Mouse (Mus musculus): Measurements from ENCODE around the gene Cpne7. TPM values are rescaled to one million over a fixed set of nuclear protein-coding genes. Genes with fewer than 3 reads are reported as not detected.
"Not testable (repeated sequence)": the region's sequence is repeated elsewhere in the genome, so short reads cannot be mapped to it uniquely, and the experiment has no call there.

Gene Cpne7
- 1 to 10 TPM in 1 of 2 experiments, under 1 TPM in 1; 0.80 to 2.4 TPM for total RNA-seq (2021)
- long read RNA-seq, experiment 1, partial matches to known transcripts: 0 of 1 reads
- long read RNA-seq, experiment 1, other reads (novel, unspliced or antisense): 1 of 1 reads
- long read RNA-seq, experiment 2, partial matches to known transcripts: 0 of 3 reads
- long read RNA-seq, experiment 2, other reads (novel, unspliced or antisense): 2 of 3 reads

DNA sequence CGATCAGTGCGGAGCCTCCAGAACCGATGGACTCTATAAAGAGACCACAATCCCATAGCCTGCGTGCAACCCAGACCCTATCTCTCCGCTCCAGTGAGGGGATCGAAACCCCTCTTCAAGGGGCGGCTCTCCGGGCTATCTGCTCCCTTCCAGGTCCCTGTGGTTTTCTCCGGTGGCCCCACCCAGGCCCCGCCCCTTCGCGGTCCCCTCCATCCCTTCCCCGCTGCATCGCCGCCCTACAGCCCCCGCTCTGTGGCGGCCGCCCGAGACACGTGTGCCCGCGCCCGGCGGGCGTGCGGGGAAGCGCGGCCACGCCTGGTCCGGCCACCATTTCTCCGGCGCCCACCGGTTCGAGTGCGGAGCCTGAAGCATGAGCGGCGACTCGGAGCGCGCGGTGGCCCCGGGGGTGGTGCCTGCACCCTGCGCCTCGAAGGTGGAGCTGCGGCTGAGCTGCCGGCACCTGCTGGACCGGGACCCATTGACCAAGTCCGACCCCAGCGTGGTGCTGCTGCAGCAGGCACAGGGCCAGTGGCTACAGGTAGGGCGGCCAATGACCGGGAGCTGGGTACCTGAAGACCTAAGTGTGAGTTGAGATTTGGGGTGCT, at the start of gene Cpne7:
TSS of gene Cpne7 (plus strand) at position 248 of the 605 bp plus-strand sequence.
- DNase-seq (ENCODE audit: low spot score in 2 of 2): no peak

GRCm38 (mm10) chr8:123071176-123071575, 46.0 kb upstream of the Cpne7 start:
- no peak for DNase-seq (ENCODE audit: low spot score in 2 of 2)

GRCm38 (mm10) chr8:123077213-123077612, 40.0 kb upstream of the Cpne7 start:
- DNase-seq (ENCODE audit: low spot score in 2 of 2): no peak

DNA sequence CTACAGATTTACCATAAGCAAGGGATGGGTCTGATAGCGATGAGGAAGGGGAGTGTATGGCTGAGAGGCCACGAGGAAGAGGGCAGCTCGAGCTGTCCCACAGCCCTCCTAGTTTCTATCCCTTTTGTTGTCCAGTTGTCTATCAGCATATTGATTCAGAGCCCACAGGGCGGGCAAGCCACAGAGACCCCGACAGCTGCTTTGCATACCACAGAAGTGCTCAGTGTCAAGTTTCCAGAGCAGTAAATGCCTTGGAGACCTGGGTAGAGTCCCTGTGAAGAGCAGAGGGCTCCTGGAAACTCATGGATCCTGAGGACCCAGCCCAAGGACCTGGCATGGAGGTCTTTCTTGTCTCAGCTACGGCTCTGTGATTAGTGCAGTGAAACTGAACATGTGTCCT, 34.2 kb upstream of the Cpne7 start:
- DNase-seq (ENCODE audit: low spot score in 2 of 2): no peak

- DNase-seq (ENCODE audit: low spot score in 2 of 2): no peak
Measured at GRCm38 (mm10) chr8:123083610-123084009, 33.6 kb upstream of the Cpne7 start.

GRCm38 (mm10) chr8:123087289-123087688, 29.9 kb upstream of the Cpne7 start:
- DNase-seq (ENCODE audit: low spot score in 2 of 2): no peak

GRCm38 (mm10) chr8:123097216-123097615, 20.0 kb upstream of the Cpne7 start:
- DNase-seq (ENCODE audit: low spot score in 2 of 2): no peak

DNA sequence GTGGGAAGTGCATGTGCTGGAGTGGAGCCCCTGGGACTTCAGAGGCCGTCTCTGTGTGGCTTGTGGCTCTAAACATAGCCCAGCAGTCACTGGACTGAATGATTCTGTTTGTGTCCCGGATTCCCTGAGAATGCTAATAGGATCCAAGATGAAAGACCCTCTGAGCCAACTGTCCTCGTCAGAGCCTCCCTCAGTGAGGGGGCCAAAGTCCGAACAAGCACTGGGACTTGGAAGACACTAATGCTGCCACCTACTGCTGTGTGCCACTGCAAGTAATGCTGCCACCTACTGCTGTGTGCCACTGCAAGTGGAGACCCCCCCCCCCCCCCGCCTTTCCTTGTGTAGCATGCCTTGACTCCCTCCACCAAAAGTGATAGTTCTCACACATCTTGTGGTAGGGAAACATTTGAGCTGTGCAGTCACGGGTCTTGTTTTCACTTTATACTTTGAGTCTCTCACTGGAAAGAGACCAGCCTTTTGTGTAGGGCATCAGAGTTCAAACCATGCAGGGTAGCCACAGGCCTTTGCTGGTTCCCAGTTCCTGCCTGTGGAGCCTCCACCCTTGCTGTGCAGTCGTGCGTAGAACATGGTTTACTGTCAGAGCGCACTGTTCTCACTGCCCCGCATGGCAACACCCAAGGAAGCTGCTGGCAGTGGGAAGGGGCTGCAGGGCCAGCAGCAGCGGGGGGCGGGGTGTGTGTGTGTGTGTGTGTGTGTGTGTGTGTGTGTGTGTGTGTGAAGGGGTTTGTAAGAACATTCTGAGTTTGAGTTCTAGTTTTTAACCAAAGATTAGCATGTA, 19.2 kb upstream of the Cpne7 start:
- DNase-seq (ENCODE audit: low spot score in 2 of 2): no peak

DNA sequence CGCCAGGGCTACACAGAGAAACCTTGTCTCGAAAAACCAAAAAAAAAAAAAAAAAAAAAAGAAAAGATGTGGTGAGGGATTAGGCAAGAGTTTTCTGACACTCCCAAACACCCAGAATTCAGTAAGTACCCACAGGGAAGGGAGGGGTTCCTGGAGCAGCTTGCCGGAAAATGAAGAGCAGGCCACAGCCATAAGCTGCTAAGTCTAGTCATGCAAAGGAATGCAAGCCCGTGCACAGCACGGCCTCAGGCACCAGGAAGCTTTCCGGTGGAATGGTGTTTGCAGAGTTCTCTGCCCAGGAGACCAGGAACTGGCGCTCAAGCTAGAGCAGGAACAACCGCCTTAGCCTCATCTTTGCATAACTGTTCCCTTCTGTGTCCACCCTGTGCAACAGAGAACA, 16.9 kb upstream of the Cpne7 start:
- no peak for DNase-seq (ENCODE audit: low spot score in 2 of 2)

- DNase-seq (ENCODE audit: low spot score in 2 of 2): no peak
Measured at GRCm38 (mm10) chr8:123101244-123101643, 15.9 kb upstream of the Cpne7 start.

GRCm38 (mm10) chr8:123101735-123102685, 15.2 kb upstream of the Cpne7 start, which contains the start of gene Rpl13:
TSS of gene Rpl13 (plus strand) at chr8:123102350.
- DNase-seq (ENCODE audit: low spot score in 2 of 2): peak; percentile 94 to 98

GRCm38 (mm10) chr8:123102855-123103254, 14.3 kb upstream of the Cpne7 start:
- not testable (repeated sequence) for DNase-seq (ENCODE audit: low spot score in 2 of 2)

DNA sequence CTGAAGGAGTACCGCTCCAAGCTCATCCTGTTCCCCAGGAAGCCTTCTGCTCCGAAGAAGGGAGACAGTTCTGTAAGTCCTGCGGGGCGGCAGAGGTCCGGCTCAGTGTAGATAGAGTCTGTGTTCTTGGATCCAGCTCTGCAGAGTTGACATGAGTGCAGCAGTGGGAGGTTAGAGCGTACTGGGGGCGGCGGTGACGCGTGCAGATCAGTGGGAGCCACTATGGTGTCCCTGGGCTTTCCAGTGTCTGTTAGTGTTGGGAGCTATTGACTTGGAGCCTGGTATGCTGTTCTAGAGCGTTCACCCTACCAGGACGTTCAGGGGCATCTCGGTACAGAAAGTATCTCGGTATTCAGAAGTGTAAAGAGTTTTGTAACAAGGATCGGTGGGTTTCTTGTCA, 13.9 kb upstream of the Cpne7 start:
- DNase-seq (ENCODE audit: low spot score in 2 of 2): no peak

DNA sequence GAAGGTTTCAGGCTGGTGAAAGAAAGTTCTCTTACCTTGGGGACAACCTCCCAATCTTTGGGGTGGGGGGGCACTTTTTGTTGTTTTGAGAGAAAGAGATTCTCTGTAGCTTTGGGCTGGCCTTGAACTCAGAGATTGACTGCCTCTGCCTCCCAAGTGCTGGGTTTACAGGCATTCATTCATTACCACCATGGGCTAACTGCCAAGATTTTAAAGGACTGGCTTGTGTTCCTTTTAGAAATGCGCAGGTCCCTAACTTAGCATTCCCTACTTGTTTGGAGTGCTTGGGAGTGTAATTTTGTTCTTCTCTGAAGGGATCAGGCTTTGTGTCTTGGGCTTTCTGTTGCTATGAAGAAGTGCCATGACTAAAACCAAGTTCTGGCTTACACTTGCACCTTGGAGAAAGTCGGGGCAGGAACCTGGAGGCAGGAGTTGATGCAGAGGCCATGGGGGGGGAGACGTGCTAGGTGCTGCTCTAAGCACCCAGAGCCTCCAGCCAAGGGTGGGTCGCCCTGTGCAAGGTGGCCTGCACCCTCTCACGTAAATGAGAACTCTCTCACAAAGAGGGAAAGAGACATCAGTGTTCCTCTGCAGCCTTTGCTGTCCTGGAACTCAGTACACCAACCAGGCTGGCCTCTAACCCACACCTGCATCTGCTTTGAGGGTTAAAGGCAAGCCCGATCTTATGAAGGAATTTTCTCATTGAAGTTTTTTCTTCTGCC, 13.0 kb upstream of the Cpne7 start:
- DNase-seq (ENCODE audit: low spot score in 2 of 2): no peak

DNA sequence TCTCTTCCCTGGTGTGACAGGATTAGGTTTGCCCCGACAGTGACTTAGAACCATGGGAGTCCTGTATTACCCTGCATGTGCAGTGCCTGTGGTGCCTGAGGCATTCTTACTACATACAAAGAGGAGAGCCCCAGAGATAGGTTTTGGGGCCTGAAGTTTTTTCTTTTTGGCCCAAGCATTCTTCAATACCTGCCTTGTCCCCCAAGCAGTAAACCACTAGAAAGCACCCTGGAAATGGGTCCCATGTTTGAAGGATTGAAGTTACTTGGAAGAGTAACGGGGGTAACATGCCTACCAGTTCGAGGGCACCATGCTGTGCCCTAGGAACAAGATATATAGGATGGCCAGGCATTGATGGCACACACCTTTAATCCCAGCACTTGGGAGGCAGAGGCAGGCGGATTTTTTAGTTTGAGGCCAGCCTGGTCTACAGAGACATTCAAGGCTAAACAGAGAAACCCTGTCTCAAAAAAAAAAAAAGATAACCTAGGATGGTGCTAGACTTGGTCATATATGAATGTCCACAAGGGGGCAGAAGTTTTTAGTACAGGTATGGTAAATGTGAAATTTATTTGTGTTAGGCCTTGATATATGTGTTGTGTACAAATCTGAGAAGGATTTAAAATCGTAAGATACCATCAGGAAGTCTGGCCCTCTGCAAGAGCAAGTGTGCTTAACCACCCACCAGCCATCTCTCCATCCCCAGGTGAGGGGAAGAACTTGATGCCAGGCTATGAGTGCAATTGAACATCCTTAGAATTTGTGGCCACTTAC, 11.4 kb upstream of the Cpne7 start:
- DNase-seq (ENCODE audit: low spot score in 2 of 2): no peak

GRCm38 (mm10) chr8:123106531-123106930, 10.6 kb upstream of the Cpne7 start:
- DNase-seq (ENCODE audit: low spot score in 2 of 2): no peak

DNA sequence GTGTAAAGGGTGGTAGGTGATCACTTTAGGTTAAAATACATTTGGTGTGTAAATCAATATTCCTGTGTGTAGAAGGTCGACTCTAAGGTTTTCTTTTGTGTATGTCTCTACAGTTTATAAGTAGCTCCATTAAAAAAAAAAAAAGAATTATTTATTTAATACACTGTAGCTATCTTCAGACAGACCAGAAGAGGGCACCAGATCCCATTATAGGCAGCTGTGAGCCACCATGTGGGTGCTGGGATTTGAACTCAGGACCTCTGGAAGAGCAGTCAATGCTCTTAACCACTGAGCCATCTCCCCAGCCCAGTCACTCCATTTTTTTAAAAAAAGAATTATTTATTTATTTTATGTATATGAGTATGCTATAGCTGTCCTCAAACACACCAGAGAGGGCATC, 9.2 kb upstream of the Cpne7 start:
- no peak for DNase-seq (ENCODE audit: low spot score in 2 of 2)

DNA sequence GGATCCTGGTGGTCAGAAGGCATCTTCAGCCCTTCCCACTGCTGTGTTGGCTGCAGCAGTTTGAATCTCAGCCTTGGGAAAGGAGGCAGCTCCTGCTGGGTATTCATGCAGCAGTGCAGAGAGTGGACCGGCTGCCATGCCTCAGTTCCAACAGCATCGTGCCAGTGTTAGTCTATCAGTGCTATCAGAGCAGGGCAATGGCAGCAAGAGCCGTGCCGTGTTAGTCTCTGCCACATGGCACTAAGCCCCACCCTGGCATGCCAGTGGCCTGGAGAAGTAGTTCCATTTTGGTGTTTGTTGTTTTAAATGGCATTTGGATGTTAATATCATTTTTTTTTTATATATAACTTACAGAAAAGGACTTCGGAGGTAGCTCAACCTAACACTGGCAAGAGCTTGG, 8.2 kb upstream of the Cpne7 start:
- DNase-seq (ENCODE audit: low spot score in 2 of 2): no peak

DNA sequence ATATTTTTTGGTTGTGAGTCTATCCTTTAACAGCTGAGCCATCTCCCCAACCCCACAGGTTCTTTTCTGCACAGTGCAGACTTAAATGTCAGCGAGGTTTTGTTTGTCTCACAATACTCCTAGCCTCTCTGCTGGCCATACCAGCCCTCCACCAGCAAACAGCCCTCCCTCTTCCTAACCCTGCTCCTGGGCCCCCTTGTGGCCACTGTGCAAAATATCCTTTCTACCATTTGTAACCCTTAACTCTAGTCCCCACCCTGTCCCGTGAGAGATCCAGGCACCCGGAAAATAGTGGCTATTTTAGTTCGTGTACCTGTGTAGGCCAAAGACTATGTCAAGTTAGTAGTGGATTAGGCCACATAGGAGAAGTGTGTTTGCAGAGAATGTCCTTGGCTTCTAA, 6.5 kb upstream of the Cpne7 start:
- DNase-seq (ENCODE audit: low spot score in 2 of 2): peak in 1 of 2 experiments; percentile 49

DNA sequence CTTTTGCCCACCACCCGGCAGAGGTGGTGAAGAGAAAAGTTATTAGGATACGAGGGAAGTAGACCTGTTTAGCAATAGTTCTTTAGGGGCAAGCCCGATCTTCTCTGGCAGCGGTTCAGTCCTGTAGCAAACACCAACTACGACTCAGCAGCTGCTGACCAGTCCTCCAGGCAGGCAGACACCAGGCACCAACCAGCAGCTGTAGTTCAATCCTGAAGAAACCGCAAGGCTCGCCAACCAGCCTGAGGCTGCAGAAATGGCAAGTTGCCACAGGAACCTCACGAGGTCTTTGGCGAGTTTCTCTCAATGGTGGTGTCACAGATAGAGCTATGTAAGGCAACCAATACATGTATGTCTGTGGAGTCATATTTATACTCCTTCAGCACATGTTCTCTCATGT, 4.3 kb upstream of the Cpne7 start:
- DNase-seq (ENCODE audit: low spot score in 2 of 2): no peak

Data from gastrocnemius, postnatal 4 days (tissue).